In the genomic region with DNA sequence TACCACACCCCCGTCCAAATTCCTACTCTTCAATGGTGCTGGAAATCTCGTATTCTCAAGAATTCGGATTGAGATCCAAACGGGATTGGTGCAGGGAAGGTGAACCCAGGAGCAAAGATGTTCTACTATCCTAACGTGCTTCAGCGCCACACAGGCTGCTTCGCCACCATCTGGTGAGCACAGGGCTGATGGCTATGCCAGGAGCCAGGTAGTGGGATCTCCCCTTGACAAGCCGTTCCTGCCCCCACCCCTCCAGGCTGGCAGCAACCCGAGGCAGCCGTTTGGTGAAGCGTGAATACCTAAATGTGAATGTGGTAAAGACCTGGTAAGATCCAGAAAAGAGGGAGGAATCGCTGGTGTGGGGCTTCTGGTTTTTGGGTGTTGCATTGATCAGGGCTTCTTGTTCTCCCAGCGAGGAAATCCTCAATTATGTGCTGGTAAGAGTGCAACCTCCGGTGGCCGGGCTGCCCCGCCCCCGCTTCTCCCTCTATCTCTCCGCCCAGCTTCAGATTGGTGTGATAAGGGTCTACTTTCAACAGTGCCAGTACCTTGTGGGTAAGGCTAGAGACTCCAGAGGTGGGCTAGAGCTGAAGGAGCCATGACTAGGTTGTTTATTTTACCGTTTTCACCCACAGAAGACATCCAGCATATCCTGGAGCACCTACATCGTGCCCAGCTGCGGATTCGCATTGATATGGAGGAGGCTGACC, we compare ENCODE assay signal across 8 mouse cellular contexts. TPM values are rescaled to one million over a fixed set of nuclear protein-coding genes. Genes with fewer than 3 reads are reported as not detected.
A peak's percentile ranks its signal among the peaks of the same experiment; 100 is the strongest.
DNase-seq lines count a peak whose midpoint lies in the region; ATAC-seq and TF ChIP-seq lines count a peak whose summit lies in the region.

No protein-coding gene starts in this region.

- no peaks in the 10 kb centered on the region for H3K9me3 ChIP-seq in lung, embryonic 14.5 days (ENCODE audit: low read depth, low read length)
- H3K9me3 ChIP-seq in hindbrain, embryonic 15.5 days, result no peaks in the 10 kb centered on the region
- no peaks in the 10 kb centered on the region for H3K9me3 ChIP-seq in midbrain, embryonic 12.5 days

- H3K4me1 ChIP-seq in lung, embryonic 14.5 days (ENCODE audit: insufficient read depth), result no peaks in the 10 kb centered on the region
- no peaks in the 10 kb centered on the region for H3K4me1 ChIP-seq in hindbrain, embryonic 15.5 days (replicated peaks)
- 0 out of 2 replicates have a peak, but pooled peaks cover 9% of the 10 kb centered on the region for H3K4me1 ChIP-seq in midbrain, embryonic 12.5 days

- ATAC-seq in lung, embryonic 14.5 days (ENCODE audit: insufficient read depth), result no peak
- peak; percentile 29; the same call in 1 of the 2 replicates for ATAC-seq in hindbrain, embryonic 15.5 days (ENCODE audit: low FRiP score, low read depth)
- no peak for ATAC-seq in midbrain, embryonic 12.5 days (ENCODE audit: low FRiP score, low read depth)

- no peak overlapping the region for H3K27ac ChIP-seq in lung, embryonic 14.5 days (ENCODE audit: low read depth)
- peak overlapping the region; percentile 39; the same call in 1 of the 2 replicates for H3K27ac ChIP-seq in hindbrain, embryonic 15.5 days (replicated peaks)
- no peak overlapping the region for H3K27ac ChIP-seq in midbrain, embryonic 12.5 days (replicated peaks)
- no peak overlapping the region for H3K27ac ChIP-seq in gastrocnemius, adult 2 months

- H3K9ac ChIP-seq in lung, embryonic 14.5 days, result peak overlapping the region; percentile 40
- peak overlapping the region; percentile 20; the same call in 1 of the 2 replicates for H3K9ac ChIP-seq in hindbrain, embryonic 15.5 days
- no peak overlapping the region for H3K9ac ChIP-seq in midbrain, embryonic 12.5 days (replicated peaks)

- peak overlapping the region; percentile 29 for H3K4me3 ChIP-seq in lung, embryonic 14.5 days (ENCODE audit: low read depth, low read length)
- H3K4me3 ChIP-seq in hindbrain, embryonic 15.5 days, result peak overlapping the region; percentile 30
- H3K4me3 ChIP-seq in midbrain, embryonic 12.5 days, result peak overlapping the region; percentile 19
- H3K4me3 ChIP-seq in gastrocnemius, adult 2 months, result no peak overlapping the region

- no peaks in the 10 kb centered on the region for H3K36me3 ChIP-seq in lung, embryonic 14.5 days (ENCODE audit: insufficient read depth)
- no peaks in the 10 kb centered on the region for H3K36me3 ChIP-seq in hindbrain, embryonic 15.5 days
- 0 out of 2 replicates have a peak, but pooled peaks cover 1% of the 10 kb centered on the region for H3K36me3 ChIP-seq in midbrain, embryonic 12.5 days

- H3K27me3 ChIP-seq in lung, embryonic 14.5 days (ENCODE audit: insufficient read depth, low read length), result no peaks in the 10 kb centered on the region
- no peaks in the 10 kb centered on the region for H3K27me3 ChIP-seq in hindbrain, embryonic 15.5 days
- peaks cover 9% of the 10 kb centered on the region for H3K27me3 ChIP-seq in midbrain, embryonic 12.5 days

- TF ChIP-seq CTCF in lung, embryonic 14.5 days (IDR thresholded peaks at IDR 0.05; ENCODE audit: low read depth), result no peak
- no peak for TF ChIP-seq CTCF in gastrocnemius, adult 2 months (IDR thresholded peaks at IDR 0.05)

- intact Hi-C loops in gastrocnemius, adult 2 months (cut with DNase I), result no loop called here

- peak overlapping the region; percentile 51 for H3K4me2 ChIP-seq in lung, embryonic 14.5 days
- H3K4me2 ChIP-seq in hindbrain, embryonic 15.5 days, result peak overlapping the region; percentile 42
- H3K4me2 ChIP-seq in midbrain, embryonic 12.5 days (replicated peaks), result peak overlapping the region; percentile 30

- DNase-seq in lung, embryonic 14.5 days, result no peak
- no peak for DNase-seq in lung, postnatal 14 days
- DNase-seq in cerebellum, postnatal 14 days, result peak; percentile 70 to 81
- no peak for DNase-seq in layer of hippocampus, adult 9-10 months (ENCODE audit: low spot score)
- no peak for DNase-seq in right cerebral cortex, postnatal 14 days
- DNase-seq in gastrocnemius, adult 2 months, result no peak

- 29% methylated on average over 22 of the region's 22 CpGs for WGBS in lung, embryonic 14.5 days
- 53% methylated on average over 22 of the region's 22 CpGs for WGBS in hindbrain, embryonic 15.5 days
- 53% methylated on average over 22 of the region's 22 CpGs for WGBS in midbrain, embryonic 12.5 days

RNA-seq across cellular contexts. Expression of a gene that starts 0.8 kb away (rescaled TPM):
- 8.5 and 14.2 TPM in 2 replicates for polyA plus RNA-seq in lung, embryonic 14.5 days (2014; fragmentation: Nextera tagmentation; extraction: Ambion mirVana)
- polyA plus RNA-seq in hindbrain, embryonic 15.5 days (2015; fragmentation: Nextera tagmentation; extraction: Ambion mirVana), result 14.6 and 17.8 TPM in 2 replicates
- polyA plus RNA-seq in midbrain, embryonic 12.5 days (2016; fragmentation: Nextera tagmentation; extraction: Ambion mirVana), result 6.6 and 7.3 TPM in 2 replicates
- not detected for total RNA-seq in gastrocnemius, adult 2 months (2021)

RNA-seq across cellular contexts. Expression of a gene that starts 15.3 kb away (rescaled TPM):
- 8.9 and 9.0 TPM in 2 replicates for polyA plus RNA-seq in lung, embryonic 14.5 days (2014; fragmentation: Nextera tagmentation; extraction: Ambion mirVana)
- 9.7 and 10.2 TPM in 2 replicates for polyA plus RNA-seq in hindbrain, embryonic 15.5 days (2015; fragmentation: Nextera tagmentation; extraction: Ambion mirVana)
- 9.4 and 11.5 TPM in 2 replicates for polyA plus RNA-seq in midbrain, embryonic 12.5 days (2016; fragmentation: Nextera tagmentation; extraction: Ambion mirVana)
- total RNA-seq in gastrocnemius, adult 2 months (2021), result 1 to 10 TPM; 4.7 to 5.1 TPM

RNA-seq across cellular contexts. Expression of a gene that starts 17.1 kb away (rescaled TPM):
- 97.5 and 115 TPM in 2 replicates for polyA plus RNA-seq in lung, embryonic 14.5 days (2014; fragmentation: Nextera tagmentation; extraction: Ambion mirVana)
- polyA plus RNA-seq in hindbrain, embryonic 15.5 days (2015; fragmentation: Nextera tagmentation; extraction: Ambion mirVana), result 119 and 126 TPM in 2 replicates
- 78.5 and 85.4 TPM in 2 replicates for polyA plus RNA-seq in midbrain, embryonic 12.5 days (2016; fragmentation: Nextera tagmentation; extraction: Ambion mirVana)
- total RNA-seq in gastrocnemius, adult 2 months (2021), result 10 to 100 TPM; 73.2 to 81.0 TPM

RNA-seq across cellular contexts. Expression of a gene that starts 19.1 kb away (rescaled TPM):
- 2.1 TPM in 2 replicates for polyA plus RNA-seq in lung, embryonic 14.5 days (2014; fragmentation: Nextera tagmentation; extraction: Ambion mirVana)
- 0.93 and 2.3 TPM in 2 replicates for polyA plus RNA-seq in hindbrain, embryonic 15.5 days (2015; fragmentation: Nextera tagmentation; extraction: Ambion mirVana)
- polyA plus RNA-seq in midbrain, embryonic 12.5 days (2016; fragmentation: Nextera tagmentation; extraction: Ambion mirVana), result 3.5 and 4.9 TPM in 2 replicates
- total RNA-seq in gastrocnemius, adult 2 months (2021), result 1 to 10 TPM; 1.1 to 2.3 TPM

RNA-seq across cellular contexts. Expression of a gene that starts 25.0 kb away (rescaled TPM):
- polyA plus RNA-seq in lung, embryonic 14.5 days (2014; fragmentation: Nextera tagmentation; extraction: Ambion mirVana), result 111 and 122 TPM in 2 replicates
- polyA plus RNA-seq in hindbrain, embryonic 15.5 days (2015; fragmentation: Nextera tagmentation; extraction: Ambion mirVana), result 63.4 and 64.6 TPM in 2 replicates
- polyA plus RNA-seq in midbrain, embryonic 12.5 days (2016; fragmentation: Nextera tagmentation; extraction: Ambion mirVana), result 64.0 and 66.1 TPM in 2 replicates
- total RNA-seq in gastrocnemius, adult 2 months (2021), result 10 to 100 TPM; 15.0 to 21.3 TPM

Comparison
In these comparisons a context has a peak if more than half of its experiments do, and no peak if none do; other contexts are left out.
1. DNase-seq: peak in cerebellum, postnatal 14 days (2 of 2); none in lung, embryonic 14.5 days (single experiment), lung, postnatal 14 days (single experiment), layer of hippocampus, adult 9-10 months (single experiment), right cerebral cortex, postnatal 14 days (single experiment) and gastrocnemius, adult 2 months (single experiment).
2. Peak in every context shown above with its lines, with median percentiles within 50 percentile points of each other: H3K4me2 ChIP-seq.